Mouse (Mus musculus): ENCODE data around the gene Olfr1396. TPM values are rescaled to one million over a fixed set of nuclear protein-coding genes. Genes with fewer than 3 reads are reported as not detected.
A peak's percentile ranks its signal among the peaks of the same experiment; 100 is the strongest.

The Olfr1396 gene
- total RNA-seq, 1 experiment from 2014 or later = not detected

DNA sequence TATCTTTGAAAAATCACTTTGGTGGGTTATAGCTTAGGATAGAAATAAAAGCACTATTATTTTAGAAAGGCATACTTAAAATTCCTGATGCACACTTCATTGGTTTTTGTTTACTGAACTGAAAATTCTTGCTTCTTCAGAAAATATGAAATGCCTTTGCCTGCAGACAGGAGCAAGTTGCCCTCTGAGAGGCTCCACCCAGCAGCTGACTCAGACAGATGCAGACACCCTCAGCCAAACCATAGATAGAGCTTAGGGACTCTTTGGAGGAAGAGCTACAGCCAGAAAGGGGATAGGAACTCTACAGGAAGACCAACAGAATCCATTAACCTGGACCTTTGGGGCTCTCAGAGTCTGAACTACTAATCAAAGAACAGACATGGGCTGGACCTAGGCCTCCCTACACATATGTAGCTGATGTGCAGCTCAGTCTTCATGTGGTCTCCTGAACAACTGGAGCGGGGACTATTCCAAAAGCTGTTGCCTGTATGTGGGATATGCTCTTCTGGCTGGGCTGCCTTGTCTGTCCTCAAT, 22.6 kb downstream of the Olfr1396 start:
- no peak for ATAC-seq (ENCODE audit: extremely low read depth, insufficient number of reproducible peaks, low FRiP score, poor library complexity, severe bottlenecking)

DNA sequence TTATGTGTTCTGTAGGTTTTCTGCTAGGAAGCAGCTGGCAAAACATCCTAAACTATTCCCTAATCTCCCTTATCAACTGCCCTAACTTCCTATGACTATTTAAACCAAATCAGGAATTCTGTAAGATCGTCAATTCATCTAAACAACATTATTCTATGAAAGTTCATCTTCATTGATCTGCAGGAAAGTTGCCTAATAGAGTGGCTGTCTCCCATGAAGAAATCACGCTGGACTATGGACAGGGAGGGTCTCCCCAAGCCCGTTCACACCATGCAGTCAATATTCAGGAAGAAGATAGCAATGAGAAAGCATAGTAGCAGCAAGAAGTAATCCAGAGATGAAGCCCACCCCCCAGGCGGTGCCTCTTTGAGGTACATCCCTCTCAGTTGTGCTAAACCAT, 23.5 kb downstream of the Olfr1396 start:
- no peak for ATAC-seq (ENCODE audit: extremely low read depth, insufficient number of reproducible peaks, low FRiP score, poor library complexity, severe bottlenecking)

DNA sequence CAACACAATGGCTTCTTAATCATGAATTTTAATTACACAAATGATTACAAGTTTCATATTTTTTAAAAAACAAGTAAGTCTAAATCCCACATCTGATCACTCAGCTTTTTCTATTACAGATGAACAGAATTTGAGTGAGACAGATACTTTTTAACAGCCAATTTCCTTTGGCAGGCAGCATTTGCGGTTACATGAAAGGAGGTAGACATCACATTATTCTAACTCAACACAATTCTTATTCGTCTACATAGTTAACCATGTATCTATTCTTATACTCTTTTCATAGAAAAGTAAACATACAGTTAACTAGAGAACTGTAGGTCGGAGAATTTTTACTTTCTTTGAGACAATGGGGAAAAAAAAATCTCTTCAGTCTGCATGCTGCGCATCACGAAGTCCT, 24.1 kb downstream of the Olfr1396 start:
- ATAC-seq (ENCODE audit: extremely low read depth, insufficient number of reproducible peaks, low FRiP score, poor library complexity, severe bottlenecking) = no peak

DNA sequence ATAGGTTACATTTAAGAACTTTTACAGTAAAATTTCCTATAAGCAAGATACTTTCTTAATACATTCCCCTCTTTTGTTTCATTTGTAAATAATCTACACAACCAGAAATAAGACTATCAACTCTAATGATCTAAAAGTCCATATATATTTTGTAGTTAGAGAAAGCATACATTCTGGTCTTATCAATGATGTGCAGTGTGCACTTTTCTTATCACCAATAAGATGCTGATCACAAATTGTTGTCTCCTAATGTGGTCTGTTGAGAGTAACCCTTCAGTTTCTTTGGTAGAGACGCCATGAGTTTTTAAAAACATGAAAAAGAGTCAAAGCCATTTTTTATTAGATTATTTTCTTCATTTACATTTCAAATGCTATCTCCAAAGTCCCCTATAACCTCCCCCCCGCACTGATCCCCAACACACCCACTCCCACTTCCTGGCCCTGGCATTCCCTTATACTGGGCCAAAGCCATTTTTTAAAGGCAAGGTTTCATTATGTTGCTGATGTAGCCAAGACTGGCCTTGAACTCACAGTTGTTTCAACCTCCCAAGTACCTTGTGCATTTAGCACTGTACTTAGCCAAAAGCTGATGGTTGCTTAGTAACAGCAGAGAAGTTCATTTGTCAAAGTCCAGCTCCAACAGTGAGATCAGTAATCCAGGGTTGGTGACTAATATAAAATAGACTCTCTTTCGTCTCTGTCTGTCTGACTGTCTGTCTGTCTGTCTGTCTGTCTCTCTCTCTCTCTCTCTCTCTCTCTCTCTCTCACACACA, 24.8 kb downstream of the Olfr1396 start:
- ATAC-seq (ENCODE audit: extremely low read depth, insufficient number of reproducible peaks, low FRiP score, poor library complexity, severe bottlenecking) = no peak

DNA sequence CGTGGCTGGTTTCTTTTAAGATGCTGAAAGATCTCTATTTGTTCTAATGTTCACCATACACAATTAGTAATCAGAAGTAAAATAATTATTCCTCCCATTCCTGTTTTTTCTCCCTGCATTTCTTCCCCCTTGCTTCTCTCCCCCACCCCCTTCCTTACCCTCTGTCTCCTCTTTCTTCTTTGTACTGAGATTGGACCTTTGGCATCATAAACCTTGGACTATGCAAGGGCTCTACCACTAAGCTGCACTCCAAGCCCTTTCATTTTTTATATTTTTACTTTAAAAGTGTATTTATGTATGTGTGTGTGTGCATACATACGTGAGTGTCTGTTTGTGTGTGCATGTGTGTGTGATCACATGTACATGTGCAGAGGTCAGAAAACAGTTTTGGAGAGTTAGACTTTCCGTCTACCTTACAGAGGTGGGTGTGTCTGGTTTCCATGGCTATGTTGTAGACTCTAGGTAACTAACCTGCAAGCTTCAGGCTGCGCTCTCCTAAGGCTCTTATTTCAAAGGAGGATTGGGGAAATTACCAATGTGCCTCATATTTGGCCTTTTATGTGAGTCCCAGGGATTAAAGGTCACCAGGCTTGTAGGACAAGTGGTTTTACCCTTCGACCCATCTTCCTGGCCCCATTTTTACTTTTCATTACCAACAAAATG, 25.6 kb downstream of the Olfr1396 start:
- no peak for ATAC-seq (ENCODE audit: extremely low read depth, insufficient number of reproducible peaks, low FRiP score, poor library complexity, severe bottlenecking)

DNA sequence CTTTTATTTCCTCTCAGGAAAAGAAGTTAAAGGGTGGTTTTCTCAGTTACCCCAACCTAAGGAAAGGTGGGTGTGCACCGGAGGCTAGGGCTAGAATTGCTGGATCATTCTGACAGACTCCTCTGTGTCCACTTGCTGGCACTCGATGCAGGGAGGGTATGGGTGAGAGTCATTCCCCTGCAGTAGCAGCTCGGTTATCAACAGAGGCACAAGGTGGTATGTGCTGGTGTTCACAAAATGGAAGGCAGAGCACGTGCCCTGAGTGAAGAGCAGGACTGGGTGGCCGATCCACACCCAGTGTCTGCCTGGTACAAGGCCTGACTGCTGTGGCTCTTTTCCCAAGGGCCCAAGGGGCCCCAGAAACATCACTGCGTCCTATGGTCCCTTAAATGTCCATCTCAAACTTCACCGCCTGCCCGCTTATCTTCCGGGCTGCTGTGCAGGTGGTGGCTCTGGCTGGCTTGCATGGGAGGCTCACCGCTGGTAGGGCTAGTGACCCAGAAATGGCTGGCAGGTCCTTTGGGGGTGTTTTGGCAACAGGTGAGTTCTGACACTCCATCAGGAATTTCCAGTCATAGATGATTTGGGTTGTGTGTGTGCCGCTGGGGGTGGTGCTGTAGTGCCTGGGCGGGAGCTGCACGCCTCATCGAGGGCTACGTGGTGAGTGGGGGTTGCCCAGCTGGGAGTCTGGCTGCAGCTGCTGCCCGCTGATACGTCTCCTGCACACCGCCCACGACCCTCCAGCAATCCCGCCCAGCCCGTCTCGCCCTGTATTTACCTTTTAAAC, 26.7 kb downstream of the Olfr1396 start:
- ATAC-seq (ENCODE audit: extremely low read depth, insufficient number of reproducible peaks, low FRiP score, poor library complexity, severe bottlenecking) = peak; percentile 18; the same call in 1 of the 2 replicates

DNA sequence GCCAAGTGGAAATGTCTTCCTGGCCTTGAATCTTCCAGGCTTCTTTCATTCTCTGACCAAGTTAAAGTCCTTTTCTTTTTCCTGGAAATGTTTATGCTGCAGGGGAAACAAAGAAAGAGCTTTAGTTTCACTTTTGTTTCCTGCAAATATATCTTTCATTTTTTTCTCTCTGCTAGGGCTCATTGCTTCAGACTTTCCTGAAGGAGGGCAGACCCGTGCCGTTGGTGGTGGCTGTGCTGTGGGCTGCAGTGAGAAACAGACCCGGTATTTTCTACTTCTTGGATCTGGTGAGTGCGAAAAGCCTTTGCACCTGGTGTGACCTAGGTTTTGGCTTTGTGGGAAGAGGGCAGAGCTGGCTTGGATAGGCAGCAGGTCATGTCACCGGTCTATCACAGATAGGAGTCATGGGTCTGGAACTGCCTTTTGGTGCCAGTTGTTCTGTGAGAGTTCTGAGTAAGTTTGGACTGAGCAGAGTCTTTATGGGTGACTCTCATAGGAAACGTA, 27.8 kb downstream of the Olfr1396 start:
- ATAC-seq (ENCODE audit: extremely low read depth, insufficient number of reproducible peaks, low FRiP score, poor library complexity, severe bottlenecking) = peak; percentile 7; the same call in 1 of the 2 replicates

DNA sequence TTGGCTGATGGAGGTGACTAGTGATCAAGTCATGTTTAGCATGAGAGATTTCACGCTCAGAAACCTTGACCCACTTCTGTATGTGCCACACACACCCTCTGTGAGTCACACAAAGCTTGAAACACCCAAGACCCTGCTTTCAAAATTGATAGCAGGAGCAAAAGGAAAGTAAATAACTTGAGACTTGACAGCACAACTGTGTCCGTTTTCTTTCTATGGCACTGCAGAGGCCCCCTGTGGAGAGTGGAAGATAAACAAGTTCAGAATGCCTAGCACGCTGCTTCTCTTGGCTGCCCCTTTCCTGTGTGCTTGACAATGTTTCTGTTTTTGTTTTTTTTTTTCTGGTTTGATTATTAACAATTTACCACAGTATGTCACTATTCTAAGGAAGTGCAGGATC, 29.8 kb downstream of the Olfr1396 start:
- ATAC-seq (ENCODE audit: extremely low read depth, insufficient number of reproducible peaks, low FRiP score, poor library complexity, severe bottlenecking) = peak; percentile 47; the same call in 1 of the 2 replicates

DNA sequence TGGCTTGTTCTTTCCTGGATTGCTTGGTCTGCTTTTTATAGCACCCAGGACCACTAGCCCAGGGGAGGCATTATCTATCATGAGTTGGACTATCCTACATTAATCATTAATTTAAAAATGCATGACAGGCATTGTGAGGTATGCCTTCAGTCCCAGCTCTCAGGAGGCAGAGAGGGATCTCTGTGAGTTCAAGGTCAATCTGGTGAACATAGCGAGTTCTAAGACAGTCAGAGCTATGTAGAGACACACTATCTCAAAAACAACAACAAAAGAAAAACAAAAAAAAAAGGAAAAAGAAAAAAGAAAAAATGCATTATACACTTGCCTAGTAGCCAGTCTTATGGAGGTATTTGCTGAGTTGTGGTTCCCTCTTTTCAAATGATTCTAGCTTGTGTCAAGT, 30.3 kb downstream of the Olfr1396 start:
- no peak for ATAC-seq (ENCODE audit: extremely low read depth, insufficient number of reproducible peaks, low FRiP score, poor library complexity, severe bottlenecking)

DNA sequence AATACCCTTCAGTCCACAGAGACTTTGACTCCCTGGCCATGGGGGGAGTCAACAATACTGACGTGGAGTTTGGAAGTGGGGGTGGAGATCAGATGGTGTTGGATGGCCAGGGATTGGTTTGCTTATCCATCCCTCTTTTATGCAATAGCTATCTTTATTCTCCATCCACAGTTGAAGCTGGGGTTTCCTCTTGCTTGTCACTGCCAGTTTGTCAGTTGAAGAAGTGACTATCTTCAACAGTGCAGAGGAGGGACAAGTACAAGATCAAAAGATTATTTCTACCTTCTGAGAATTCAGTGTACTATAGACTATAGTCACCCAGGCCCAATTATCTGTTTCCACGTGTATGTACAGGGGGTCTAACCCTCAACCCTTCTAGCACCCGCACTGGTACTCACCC, 30.9 kb downstream of the Olfr1396 start:
- no peak for ATAC-seq (ENCODE audit: extremely low read depth, insufficient number of reproducible peaks, low FRiP score, poor library complexity, severe bottlenecking)

DNA sequence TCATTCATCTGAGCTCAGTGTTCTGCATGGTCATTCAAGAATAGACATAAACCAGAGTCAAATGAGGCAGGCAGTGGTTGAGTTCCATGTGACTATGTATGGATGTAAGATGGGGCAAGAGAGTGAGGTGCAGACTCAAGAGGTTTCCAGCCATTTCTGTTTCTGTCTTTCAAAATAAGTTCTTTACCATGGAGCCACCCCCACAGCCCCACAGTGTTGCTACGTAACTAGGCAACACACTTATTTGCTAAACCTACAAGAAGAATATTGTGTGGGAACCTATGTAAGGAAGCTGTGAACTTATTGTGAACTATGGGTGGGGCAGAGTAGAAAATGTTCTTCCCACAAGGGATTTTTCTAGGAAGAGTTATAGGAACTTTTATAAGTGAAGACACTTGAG, 31.5 kb downstream of the Olfr1396 start:
- peak; percentile 31; the same call in 1 of the 2 replicates for ATAC-seq (ENCODE audit: extremely low read depth, insufficient number of reproducible peaks, low FRiP score, poor library complexity, severe bottlenecking)

DNA sequence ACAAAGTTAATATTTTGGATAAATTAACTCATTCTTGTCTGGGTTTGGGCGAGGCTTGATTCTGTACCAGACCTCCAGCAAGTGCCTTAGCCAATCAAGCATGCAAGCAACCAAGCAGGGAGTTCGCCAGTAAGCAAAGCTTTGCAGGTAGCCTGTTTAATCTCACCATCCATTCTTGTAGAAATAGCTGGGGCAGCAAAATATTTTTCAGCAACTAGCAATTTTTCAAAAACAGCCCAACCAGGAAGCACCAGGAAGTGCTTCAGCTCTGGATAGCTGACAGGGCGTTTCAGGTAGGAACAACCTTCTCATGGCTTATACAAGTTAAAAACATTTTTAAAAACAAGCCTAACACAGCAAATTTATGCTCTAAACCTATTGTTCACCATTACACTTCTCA, 32.8 kb downstream of the Olfr1396 start:
- ATAC-seq (ENCODE audit: extremely low read depth, insufficient number of reproducible peaks, low FRiP score, poor library complexity, severe bottlenecking) = no peak

DNA sequence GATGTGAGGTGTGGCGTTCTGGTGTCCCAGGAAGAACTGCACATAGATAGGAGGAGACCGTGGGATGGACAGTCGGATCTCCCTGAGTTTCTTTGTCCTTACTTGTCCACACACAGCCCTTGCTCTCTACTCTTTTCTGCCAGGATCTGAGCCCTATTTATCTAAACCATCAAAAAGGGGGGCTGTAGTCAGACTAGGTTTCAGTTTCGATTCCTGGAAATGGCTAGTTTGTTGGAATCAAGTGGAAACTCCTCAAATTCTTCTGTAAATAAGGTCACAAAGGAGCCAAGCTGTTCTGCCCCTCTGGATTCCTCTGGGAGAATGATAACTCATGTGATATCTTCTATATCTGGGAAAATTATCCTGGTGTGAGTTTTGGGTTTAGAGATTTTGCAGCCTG, 33.3 kb downstream of the Olfr1396 start:
- ATAC-seq (ENCODE audit: extremely low read depth, insufficient number of reproducible peaks, low FRiP score, poor library complexity, severe bottlenecking) = no peak

DNA sequence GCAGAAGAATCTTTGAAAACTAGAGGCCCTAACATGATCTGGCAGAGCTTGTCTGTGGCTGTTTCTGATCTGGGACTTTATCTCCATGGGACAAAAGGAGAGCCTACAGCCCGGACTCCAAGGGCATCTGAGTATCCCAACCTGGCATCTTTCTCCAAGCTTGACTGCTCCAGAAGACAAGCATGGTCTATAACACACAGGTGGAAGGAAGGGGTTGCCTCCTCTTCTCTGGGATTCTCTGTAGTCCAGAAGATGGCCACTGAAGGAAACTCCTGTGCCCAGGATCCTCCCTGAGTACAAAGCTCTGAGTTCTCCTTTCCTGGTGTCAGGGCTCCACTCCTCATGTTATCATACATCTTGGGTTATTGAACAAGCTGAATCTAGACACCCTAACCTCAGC, 34.0 kb downstream of the Olfr1396 start:
- ATAC-seq (ENCODE audit: extremely low read depth, insufficient number of reproducible peaks, low FRiP score, poor library complexity, severe bottlenecking) = no peak

DNA sequence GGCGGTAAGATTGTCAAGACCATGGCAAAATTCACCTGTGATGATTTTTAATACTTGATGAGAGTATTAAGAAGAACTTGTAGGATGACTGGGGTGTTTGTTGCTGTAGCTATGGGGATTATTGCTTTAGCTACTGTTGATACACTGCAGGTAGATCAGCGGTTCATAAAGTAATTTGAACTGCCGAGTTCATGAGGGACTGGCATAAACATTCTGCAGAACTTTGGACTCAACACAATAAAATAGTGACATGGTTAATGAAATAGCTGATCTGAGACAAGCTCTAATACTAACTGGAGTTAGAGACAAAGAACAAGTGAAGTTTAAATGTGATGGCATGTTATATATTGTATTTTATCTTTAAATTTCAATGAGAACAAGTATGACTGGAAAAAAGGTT, 36.0 kb downstream of the Olfr1396 start:
- no peak for ATAC-seq (ENCODE audit: extremely low read depth, insufficient number of reproducible peaks, low FRiP score, poor library complexity, severe bottlenecking)

DNA sequence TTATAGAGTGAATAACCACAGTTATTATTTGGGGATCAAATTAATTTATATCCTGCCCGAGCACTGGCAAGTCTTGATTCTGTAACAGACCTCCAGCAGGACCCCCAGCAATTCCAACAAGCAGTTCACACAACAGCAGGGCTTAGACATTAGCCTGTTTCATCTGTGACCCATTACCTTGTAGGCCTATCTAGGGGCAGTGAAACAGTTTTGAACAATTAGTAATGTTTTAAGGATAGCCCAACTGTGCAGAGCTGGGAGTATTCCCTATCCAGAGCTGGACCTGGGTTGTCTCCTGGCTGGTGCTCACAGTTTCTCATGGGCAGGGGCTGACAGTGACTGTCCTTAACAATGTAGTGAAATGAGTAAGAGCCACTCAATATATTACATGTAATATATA, 37.7 kb downstream of the Olfr1396 start:
- no peak for ATAC-seq (ENCODE audit: extremely low read depth, insufficient number of reproducible peaks, low FRiP score, poor library complexity, severe bottlenecking)

DNA sequence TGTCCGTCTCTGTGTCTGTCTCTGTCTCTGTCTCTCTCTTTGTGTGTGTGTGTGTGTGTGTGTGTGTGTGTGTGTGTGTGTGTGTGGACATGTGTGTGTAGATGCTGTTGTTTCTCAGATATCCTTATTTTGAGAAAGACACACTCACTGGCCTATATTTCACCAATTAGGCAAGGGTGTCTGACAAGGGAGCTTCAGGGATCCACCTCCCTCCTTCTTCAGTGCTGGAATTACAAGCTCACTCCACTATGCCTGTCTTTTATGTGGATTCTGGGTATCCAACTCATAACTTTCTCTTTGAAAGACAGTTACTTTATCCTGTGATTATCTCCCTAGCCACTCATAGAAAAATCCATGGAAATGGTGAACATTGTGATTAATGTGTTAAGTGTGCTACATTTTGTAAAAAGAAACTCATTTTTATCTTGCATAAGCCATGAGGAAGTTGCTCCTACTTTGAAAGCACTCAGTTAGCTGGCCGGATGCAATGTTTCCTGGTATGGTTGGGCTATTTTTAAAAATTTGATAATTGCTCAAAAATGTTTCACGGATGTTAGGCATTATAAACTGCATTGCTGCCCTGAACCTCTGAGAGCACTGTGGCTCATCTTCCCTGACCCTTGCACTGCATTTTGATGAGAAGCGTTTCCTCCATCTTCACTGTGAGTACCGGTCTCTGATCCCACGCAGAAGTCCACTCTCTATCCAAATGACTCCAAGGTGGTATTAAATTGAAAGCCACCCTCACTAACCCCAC, 38.5 kb downstream of the Olfr1396 start, which contains the start of gene Ifi47:
Ifi47 (plus strand) TSS at position 587 of the 757 bp plus-strand sequence.
- peak; percentile 48; the same call in 1 of the 2 replicates for ATAC-seq (ENCODE audit: extremely low read depth, insufficient number of reproducible peaks, low FRiP score, poor library complexity, severe bottlenecking)

DNA sequence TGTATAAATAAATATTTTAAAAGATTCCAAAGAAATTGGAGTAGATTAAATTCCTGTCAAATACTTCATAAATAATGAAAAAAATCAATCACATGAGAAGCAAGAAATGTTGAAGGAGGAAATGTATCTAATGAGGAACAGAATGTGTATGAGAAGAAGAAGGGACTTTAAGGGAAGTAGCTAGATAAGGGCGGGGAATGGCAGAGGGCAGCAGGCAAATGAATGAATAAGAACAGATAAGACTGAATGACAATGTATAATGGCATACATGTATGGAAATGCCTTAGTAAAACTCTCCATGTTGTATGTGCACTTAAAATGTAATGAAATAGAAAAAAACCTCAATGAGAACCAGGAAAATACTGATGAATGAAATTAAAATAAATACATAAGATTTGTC, 46.3 kb downstream of the Olfr1396 start:
- ATAC-seq (ENCODE audit: extremely low read depth, insufficient number of reproducible peaks, low FRiP score, poor library complexity, severe bottlenecking) = no peak
